Mouse (Mus musculus) heart, adult 9 months (tissue): ENCODE measurements around the gene Sema5b.

ENCODE experiments used
- DNase-seq, 2 experiments: peaks; one replicate each; pipeline ENCODE4 v3.0.0; 2022; ENCODE audit warnings: low spot score in 2 of 2

Sema5b gene

DNA sequence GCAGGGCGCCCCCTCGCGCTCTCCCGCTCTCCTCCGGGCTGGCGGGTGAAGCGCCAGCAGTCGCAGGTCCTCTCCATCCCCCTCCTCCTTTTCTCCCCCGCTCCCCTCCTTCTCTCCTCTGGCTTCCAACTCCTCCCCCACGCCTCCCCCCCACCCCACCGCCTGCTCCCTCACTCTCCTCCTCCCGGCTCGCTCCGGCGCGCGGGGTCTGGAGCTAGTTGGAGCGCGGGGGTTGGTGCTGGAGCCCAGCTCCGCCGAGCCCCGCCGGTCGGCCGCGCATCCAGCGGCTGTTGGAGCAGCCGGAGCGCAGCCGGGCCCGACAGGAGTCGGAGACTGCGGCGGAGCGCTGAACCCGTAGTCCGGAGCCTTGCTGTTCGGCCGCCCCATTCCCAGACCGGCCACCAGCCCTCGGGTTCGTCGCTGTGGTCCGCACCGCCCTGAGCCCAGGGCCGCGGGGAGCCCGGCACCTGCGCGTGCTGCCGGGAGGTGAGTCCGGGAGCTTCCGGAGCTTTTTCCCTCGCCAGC is at the start of gene Sema5b:
TSS of gene Sema5b (plus strand) at position 29 of the 525 bp plus-strand sequence.
- no peak for DNase-seq

DNA sequence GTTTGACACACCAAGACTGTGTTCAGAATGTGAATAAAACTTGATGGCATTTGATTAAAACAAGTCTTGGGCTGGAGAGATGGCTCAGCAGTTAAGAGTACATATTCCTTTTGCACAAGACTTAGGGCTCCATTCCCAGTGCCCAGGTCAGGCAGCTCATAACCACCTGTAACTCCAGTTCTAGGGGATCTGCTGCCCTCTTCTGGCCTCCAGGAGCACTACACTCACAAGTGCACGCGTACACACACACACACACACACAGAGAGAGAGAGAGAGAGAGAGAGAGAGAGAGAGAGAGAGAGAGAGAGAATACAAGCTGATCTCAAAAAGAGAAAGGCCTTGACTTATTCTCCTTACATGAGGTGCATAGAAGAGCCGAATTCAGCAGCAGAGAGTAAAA is 40.6 kb upstream of the Sema5b start:
- no peak for DNase-seq

DNA sequence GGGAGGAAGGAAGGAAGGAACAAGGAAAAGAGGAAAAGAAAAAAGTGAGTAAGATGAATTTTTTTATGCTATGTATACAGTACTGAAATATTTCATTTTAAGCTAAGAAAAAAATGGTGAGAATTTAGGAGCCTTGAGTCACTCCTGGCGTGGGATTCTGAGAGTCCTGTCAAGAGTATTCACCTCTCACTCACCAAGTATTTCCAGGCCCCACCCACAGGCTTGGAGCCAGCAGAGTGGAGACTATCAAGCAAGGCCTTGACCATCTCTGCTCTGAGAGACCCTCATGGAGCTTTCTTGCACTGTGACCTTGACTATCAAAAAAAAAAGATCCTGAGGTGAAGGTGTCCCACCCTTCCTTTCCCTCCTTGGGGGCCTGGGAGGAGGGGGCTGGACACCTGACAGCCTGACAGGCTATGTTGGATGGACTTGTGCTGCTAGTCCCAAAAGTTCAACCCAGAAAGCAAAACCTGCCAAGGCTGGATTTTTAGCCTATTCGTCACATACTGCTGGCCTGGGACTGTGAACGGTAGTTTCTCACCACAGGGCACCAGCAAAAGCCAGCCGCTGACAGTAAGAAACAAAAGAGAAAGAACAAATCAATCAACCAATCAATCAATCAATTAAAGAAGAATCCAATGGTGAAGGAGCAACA is 39.7 kb upstream of the Sema5b start:
- DNase-seq: no peak

DNA sequence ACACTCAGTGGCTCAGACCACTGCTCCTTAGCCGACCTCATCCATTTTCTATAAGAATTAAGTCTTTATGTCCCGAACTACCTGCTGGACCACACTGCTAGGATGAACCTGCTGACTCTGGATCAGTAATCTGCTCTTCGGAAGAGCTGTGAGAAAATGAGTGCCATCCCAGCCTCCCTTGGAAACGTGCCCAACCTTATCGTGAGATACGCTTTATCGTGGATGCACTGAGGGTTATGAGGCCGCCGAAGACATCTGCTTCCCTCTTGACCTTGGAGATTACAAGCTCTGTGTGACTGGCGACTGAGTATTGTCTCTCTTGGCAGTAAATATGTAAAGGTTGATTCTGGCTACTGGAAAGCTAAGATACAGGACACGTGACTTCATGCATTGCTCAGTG is 38.5 kb upstream of the Sema5b start:
- DNase-seq: no peak

DNA sequence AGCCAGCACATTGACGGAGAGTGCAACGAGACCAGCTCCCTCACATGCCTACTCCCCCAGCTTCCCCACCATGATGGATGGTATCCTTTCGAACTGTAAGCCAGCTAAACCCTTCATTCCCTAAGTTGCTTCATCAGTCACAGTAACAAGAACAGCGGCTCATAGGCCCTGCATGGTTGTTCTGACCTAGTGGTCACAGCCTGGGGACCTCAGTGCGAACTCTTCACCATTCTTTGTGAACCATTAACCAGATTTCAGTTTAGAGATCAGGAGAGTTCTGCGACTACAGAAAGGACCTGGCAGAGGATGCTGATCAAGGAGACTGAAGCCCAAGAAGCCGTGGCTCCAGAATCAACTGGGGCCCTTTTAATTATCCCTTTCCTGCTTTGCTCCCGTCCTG is 36.7 kb upstream of the Sema5b start:
- no peak for DNase-seq

DNA sequence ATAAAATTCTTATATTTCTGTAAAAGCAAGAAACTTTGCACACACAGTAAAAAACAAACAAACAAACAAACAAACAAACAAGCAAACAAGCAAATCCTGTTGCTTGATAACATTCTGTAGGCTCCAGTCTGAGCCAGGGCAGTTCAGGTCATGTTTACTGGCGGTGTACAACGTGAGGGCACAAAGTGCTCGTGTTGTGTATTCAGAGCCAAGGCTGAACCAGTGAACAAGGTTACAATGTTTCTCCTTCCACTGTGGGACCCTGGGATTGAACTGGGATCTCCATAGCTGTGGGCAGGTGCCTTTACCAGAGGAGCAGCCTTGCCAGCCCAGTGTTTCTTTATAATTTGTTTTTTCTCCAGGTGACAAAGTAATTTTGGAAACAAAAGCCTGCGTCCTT is 35.2 kb upstream of the Sema5b start:
- DNase-seq: no peak

DNA sequence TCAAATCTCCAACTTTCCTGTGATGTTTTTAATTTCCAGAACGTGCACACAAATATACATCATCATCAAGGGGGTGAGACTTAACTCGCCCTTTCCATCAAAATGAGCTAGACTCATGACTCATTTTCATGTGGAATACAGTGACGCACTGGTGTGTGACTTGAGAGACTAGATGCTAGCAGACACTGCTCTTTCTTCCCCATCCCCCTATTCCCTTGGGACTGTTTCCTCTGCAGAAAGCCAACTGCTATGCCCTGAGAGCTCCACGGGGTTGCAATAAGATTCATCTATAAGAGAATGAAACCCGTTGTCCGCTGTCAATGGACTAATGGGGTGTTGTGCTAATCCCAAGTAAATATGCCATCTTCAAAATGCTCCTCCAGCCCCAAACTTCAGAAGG is 32.4 kb upstream of the Sema5b start:
- no peak for DNase-seq

DNA sequence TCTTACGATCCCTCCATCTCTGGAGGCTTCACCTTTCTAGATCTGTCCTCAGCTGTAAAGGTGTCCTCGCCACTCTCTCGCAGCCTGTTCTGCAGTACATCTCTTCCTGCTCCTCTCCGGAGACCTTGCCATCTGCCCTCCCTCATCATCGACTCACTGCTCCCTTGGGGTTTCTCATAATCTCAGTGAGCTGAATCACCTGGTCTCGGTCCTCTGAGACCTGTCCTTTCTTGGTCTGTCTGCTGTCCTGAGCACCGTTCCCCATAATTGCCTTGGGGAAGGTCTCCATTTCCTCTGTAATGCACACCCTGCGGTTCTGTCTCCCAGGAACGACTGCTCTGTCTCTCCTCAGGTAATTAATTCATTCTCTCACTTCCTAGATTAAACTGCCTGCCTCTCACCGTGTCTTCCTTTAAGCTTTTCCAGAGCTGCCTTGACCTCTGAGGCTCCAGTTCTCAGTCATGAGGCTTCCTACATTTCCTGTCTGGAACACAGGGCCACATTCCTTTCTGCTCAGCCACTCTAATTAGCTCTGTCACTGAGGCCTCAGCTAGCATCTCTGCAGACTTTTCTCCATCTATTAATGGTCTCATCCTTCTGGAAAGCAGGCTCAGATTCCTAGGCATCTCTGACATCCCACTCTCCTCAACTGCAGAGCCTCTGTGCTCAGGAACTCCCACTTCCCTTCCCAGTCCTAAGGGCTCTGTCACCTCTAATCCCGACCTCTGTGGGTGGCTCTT is 31.4 kb upstream of the Sema5b start:
- DNase-seq: no peak

DNA sequence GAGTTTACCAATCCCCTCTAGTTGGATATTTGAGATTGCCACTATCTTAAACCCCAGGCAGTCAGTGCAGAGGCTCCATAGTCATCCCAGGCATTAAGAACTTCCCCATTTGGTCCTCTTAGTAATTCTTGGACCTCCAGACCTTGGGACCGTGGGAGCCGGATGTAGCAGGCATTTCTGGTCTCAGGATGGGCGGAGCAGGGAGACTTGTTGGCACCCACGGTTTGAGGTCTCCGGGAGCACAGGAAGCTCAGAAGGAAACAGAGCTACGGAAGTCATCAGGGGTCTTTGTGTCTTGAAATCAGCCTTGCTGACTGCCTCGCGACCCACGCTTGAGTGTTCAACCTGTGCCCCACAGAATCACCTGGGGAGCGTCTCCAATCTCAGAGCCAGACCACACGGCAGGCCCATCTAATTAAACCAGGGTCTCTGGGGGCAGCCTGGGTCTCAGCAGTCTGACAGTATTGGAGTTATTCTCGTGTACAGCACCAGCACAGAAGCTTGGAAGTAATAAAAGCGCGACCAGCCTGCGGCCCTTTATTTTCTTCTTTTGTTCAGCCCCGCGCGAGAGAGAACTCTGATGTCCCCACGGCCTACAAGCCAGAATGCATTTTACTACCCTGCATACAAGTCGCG is 24.9 kb upstream of the Sema5b start:
- DNase-seq: peak in 1 of 2 experiments; percentile 5

DNA sequence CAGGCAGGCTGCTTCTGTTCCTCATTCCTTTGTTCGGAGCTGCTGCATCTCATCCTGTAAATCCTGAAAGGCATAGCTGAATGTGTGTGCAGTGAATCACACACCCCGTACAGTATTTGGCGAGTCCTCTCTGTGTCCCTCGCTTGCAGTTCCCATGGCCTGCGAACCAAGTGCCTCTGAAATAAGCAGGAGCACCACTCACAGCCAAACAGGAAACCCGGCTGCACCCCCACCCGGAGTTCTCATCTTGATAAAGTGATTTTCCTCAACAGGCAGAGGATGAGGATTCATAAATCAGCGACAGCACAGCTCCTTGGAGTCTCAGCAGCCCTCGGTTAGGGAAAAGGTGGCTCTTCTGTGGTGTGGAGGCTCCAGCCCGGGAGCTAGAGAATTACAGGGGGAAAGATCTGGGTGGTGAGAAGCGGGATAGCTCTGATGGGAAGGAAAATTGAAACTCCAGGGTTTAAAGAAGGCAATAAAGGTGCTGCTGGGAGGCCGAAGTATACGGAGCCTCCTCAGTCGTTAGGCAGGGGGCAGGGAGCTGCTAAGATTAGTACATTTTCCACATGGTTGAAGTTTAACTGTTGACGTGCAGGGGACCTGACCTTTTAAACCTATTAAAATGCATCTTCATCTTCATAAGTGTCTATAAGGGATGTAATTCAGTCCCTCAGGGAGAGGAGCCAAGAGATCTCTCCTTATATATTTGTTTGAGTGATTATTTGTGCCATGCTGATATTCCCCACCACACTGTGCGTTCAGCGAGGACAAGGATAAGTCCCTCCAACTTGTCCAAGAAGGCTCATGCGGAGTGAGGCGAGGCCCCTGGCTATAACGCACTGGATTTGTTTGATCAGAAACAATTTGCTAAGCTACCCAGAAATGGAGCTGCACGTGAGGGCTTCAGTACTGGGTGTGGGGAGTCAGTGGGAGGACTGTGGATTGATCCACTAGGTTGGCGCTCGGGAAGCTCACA is 22.7 kb upstream of the Sema5b start:
- no peak for DNase-seq

DNA sequence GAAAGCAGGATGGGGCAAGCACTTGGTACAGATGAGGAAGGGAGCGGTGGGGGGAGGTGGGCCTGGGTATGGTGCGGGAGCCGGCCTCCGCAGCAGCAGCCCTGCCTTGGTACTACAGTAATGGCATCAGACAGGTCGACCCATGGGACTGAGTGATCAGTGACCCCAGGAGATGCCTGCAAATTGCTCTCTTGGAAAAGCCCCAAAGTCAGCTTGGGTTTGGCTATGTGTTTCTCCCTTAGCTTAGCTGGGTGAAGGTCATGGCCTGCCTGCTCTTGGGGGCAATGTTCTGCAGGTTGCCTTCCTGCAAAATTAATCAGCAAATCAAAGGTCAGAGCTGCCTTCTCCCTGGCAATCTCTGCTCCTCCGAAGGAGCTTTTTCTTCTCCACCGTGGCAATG is 21.7 kb upstream of the Sema5b start:
- DNase-seq: no peak

DNA sequence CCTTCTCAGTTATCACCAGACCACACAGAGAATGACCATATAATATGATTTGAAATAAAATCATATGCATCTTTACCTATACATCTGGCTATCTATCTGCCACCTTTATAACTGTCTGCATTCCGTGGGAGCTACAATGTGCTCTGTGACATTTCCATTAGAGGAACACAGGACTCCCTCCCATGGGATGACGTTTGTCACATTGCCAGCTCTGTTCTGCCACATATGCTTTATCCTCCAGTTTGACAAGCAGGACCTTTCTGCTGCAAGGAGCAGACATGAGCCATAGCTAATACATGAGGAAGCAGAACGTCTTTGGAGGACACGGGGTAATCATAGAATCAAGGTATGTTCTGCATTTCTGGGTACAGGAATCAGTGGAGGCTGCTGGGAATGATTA is 16.7 kb upstream of the Sema5b start:
- no peak for DNase-seq

DNA sequence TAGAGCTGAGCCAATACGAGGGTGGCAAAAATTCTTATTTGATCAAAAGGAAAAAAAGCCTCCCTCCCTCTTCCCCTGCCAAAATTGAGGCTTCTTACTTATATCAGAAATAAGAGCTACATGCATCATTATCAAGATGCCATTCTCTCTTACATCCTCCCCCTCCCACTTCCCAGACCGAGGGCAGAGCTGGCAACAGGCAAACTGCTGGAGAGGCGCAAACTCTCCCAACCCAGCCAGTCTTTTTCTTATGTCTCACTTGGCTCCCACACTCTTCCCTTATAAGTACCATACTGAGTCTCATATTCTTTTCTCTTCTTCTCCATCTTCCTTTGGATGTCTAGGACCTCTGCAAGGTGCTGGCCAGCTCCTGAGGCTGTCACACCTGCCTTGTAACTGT is 6.3 kb upstream of the Sema5b start:
- DNase-seq: no peak

DNA sequence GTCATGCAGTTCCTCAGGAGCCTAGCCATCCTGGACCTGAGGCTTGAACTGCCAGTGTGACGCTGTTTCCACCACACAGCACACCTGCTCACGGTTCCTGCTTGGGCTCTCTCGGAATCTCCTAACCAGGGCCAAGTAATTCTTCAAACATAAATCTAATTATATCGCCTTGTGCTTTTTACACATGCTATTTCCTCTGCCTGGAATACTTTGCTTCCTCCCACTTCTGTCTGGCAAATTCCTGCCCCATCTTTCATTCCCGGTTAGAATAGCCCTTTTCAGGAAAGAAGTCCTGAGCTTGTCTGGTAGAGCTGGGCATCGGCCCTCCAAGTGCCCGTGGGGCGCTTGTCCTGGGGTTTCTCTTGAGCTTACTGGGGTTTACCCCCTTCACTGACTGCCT is 3.3 kb upstream of the Sema5b start:
- DNase-seq: no peak

DNA sequence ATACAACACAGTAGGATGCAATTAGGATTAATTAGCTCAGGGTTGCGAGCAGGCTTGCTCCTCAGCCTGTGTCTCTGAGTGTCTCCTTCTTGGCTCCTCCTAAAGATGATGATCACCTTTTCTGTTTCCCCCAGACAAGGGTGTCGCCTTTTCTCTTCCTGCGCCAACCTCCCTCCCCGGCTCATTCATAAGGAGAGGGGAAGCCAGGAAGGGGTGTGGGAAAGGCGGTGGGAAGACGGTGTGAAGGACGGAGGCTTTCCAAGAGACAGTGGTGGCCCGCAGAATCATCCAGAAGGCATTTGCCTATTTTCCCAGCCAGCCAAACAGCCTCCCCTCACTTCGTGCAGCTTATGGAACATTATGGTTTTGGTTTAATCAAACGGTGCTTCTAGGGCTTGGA is 1.9 kb upstream of the Sema5b start:
- DNase-seq: no peak

DNA sequence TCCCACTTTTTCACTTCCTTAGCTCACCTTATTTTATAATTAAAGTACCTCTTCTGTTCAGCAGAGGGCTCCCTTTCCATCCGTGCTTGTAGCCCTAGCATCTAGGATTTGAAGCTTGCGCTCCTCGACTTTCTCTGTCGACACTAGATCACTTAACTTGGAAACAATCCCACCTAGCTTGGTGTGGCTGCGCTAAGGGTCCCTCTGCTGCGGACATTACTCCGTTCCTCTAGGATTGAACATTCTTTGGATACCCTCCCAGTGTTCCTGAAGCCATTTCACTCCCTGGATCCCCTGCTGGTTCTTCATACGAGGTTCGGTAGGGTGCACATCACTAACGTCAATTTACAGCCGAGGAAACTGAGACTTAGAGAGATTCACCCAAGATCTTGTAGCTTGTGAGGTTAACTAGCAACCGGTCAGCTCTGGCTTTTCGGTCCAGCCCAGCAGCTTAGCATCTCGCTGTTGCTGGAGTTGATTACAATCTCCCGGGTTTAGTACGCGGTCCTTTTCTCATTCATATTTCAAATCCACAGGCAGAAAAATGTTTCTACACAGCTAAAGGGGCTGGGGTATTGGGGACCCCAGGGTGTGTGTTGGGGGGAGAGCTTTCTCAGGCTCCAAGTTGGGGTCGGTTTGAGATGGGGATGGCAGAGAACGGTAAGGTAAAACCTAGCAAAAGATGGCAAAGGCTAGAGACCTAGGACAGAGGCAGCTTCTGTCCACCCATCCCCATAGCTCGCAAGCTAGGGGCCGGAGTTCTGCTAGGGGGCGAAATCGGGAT is 420 bp upstream of the Sema5b start:
- DNase-seq: peak in 1 of 2 experiments; percentile 22

DNA sequence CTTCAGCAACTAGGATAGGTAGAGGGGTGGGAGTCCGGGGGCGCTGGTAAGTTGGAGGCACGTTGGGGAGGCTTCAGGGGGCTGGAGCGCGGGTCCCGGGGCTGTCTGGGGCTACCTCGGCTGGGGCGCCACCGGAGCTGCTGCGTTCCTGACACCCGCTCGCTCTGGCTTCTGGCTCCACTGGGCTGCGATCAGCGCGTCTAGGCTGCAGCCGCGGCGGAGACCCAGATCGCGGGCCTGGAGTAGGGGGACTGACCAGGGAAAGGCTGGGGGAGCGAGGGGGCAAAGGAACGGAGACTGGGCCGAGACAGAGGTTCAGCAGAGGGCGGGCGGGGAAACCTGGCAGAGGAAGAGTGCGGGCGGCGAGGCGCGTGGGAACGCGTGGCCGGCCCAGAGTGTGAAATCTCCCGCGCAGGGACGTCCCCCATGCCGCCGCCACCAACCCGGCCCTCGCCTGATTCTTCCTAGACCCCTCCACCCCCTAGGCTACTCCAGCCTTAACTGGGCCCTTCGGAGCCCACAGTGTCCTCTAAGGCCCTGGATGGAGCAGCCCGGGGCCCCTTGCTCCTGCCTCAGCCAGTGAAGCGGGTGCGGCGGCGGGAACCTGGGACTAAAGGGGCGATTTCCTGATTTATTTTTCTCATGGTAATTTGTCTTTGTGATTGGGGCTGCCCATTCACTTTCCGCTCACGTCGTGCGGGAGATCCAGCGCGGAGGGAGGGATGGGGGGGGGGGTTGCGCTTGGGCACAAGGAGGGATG is 896 bp downstream of the Sema5b start:
- no peak for DNase-seq

DNA sequence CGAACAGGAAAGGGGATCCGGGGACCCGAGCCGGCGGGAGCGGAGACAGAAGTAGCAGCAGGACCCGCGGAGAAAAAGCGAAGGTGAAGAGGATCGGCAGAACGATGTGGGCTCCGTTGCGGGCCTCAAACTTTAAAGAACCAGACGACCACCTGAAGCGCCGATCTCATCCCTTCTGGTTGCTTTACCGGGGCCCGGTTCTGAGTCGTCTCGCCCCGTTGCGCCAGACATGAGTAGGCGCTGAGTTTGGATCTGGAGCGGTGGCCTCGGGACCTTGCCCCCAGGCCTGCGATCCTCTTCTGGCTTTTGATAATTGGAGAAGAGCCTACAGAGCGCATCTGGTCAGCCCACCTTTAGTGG is 1.5 kb downstream of the Sema5b start:
- DNase-seq: no peak

DNA sequence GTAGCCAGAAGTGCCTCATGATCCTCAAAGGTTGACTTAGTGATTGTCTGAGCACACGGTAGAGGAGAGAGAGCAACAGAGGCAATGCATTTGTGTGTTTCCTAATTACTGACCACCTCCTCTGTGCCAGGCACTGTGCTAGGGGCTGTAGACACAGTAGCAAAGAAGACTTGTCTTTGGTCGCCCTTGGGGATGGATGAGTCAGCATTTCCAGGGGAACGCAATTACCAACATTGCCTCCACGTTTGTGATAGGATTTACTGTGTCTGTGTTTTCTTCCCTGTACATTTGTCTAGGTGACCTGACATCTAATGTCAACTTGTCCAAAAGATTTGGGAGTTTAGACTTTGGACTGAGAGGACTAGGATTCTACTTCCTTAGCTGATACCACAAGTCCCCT is 4.8 kb downstream of the Sema5b start:
- no peak for DNase-seq

DNA sequence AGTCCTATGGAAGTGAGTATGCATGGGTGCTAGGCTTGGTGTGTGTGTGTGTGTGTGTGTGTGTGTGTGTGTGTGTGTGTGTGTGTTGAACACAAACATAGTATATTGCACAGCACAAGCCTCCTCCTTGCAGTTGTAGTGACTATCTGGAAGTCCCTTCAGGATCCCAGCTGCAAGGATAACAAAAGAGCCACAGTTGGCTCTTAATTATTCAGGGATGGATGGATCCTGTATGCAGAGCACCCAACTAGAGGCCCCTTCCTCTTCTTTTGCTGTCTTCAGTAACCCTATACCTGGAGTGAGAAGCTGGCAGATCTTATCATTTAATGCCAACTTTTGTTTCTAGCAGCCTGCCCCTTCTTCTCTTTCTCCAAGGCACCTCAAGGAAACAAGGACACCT is 7.0 kb downstream of the Sema5b start:
- DNase-seq: no peak
